15 mouse cellular contexts compared by ENCODE assay signal in the genomic region with DNA sequence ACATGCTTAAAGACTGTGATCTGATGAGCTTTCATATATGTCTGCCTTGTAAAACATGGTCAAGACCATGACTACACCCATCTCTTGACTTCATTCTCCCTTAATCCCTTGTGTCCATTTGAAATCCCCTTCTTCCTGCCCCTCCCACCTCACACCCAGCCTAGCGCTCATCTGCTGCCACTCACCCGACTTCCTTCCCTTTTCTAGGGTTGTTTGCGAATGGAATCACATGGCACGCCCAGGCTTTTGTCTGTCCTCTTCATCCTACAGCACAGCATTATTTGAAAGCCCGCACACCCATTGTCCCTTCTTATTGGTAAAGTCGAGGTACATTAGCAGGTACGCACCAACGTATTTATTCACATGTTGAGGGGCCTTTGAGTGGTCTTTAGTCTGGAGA.
"Had no signal": no experiment of that assay in that cellular context is flagged by ENCODE, and none has a peak within 500 bp of the region (broad histone marks: within the 10 kb centered on the region; RNA-seq: fewer than 3 reads in every experiment).

No protein-coding gene starts in this region.

- H3K27me3 ChIP-seq: limb, embryonic 12.5 days; liver, embryonic 13.5 days; lung, embryonic 15.5 days; midbrain, embryonic 13.5 days; neural tube, embryonic 15.5 days had no signal

- DNase-seq: kidney, postnatal 36 days; liver; liver, embryonic 13.5 days; liver, postnatal 0 days; lung, postnatal 14 days; right cerebral cortex, adult 18-20 months; thymus, adult 18-20 months; thymus, postnatal 36 days had no signal

- H3K9ac ChIP-seq: limb, embryonic 12.5 days; liver, embryonic 13.5 days; liver, postnatal 0 days; lung, embryonic 15.5 days; midbrain, embryonic 13.5 days; neural tube, embryonic 15.5 days had no signal

- H3K4me3 ChIP-seq: limb, embryonic 12.5 days; liver, embryonic 13.5 days; lung, embryonic 15.5 days; midbrain, embryonic 13.5 days; myocyte; neural tube, embryonic 15.5 days had no signal

- H3K4me2 ChIP-seq: limb, embryonic 12.5 days; liver, embryonic 13.5 days; lung, embryonic 15.5 days; midbrain, embryonic 13.5 days; neural tube, embryonic 15.5 days had no signal

- H3K9me3 ChIP-seq: liver, embryonic 13.5 days; lung, embryonic 15.5 days; midbrain, embryonic 13.5 days; neural tube, embryonic 15.5 days had no signal

- H3K36me3 ChIP-seq: limb, embryonic 12.5 days; liver, embryonic 13.5 days; lung, embryonic 15.5 days; midbrain, embryonic 13.5 days; neural tube, embryonic 15.5 days had no signal

- ATAC-seq: liver, postnatal 0 days; midbrain, embryonic 13.5 days had no signal

- H3K27ac ChIP-seq: kidney, postnatal 0 days; limb, embryonic 12.5 days; liver, embryonic 13.5 days; lung, embryonic 15.5 days; macrophage; midbrain, embryonic 13.5 days; neural tube, embryonic 15.5 days had no signal

- H3K4me1 ChIP-seq: limb, embryonic 12.5 days; liver, embryonic 13.5 days; lung, embryonic 15.5 days; midbrain, embryonic 13.5 days; neural tube, embryonic 15.5 days had no signal
